Mouse (Mus musculus) layer of hippocampus, postnatal 10 days (tissue): ENCODE results near the gene Ggct. TPM values are rescaled to one million over a fixed set of nuclear protein-coding genes. Genes with fewer than 3 reads are reported as not detected.
"Not testable (repeated sequence)": the region's sequence is repeated elsewhere in the genome, so short reads cannot be mapped to it uniquely, and the experiment has no call there.

ENCODE experiments used
- DNase-seq, 2 experiments: peaks; one replicate each; pipeline ENCODE4 v3.0.0; 2021; ENCODE audit warnings: low spot score in 2 of 2
- total RNA-seq, 2 experiments: library from RNA; stranded (reverse); gene quantifications; 2 replicates each; pipeline ENCODE4 v1.2.3; 2021

Ggct gene
- total RNA-seq, 2 experiments from 2014 or later, result 37.8 to 39.9 TPM

DNA sequence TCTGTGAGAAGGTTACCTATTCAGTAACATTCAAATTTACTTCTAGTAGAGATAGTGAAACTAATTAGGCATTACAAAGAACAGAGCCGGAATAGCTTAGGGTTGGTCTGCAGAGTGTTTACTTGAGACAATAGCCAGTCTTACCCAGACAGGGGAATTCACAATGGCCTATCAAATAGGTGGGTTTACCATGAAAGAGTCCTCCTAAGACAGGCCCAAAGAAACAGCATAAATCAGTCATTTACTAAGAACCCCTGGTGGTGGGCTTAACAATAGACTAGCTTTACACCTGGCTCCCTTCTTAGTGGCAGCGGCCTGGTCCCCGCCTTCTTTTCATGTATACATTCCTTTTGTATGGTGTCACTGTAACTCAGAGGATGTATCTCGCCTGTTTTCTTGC, 39.4 kb downstream of the Ggct start:
- not testable (repeated sequence) for DNase-seq

DNA sequence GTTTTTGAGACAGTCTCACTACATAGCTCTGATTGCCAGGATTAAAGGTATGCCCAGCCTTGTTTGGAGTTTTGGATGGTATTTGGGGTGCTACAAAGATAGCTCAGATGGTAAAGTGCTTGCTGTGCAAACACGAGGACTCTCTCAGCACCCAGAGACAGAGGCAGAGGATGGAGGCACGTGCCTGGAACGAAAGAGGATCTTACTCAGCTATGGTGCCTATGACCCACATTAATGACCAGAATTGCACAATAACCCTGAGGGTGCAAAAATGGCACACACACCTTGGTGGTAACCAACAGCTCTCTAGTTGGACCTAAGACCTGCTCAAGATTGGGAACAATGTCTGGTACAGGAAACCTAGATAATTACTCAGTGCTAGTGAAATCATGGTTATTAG, 40.2 kb downstream of the Ggct start:
- no peak for DNase-seq

DNA sequence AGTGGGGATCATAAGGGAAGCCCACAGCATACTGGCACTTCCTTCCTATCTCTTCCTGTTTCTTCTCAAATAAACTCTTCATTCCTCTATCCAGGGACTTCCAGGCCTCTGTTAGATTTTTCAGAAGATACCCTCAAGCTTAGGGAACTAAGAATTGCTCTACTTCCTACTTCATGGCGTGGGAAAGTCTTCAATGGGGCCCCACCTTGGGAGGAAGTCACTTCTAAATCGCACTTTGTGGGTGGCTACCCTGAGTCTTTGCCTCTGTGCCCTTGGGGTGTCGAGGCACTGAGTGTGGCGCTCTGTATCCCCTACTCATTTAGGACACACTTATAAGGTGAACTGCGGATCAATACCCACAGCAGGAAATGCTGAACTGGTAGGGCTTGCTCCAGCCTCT, 44.1 kb downstream of the Ggct start:
- DNase-seq, result no peak

DNA sequence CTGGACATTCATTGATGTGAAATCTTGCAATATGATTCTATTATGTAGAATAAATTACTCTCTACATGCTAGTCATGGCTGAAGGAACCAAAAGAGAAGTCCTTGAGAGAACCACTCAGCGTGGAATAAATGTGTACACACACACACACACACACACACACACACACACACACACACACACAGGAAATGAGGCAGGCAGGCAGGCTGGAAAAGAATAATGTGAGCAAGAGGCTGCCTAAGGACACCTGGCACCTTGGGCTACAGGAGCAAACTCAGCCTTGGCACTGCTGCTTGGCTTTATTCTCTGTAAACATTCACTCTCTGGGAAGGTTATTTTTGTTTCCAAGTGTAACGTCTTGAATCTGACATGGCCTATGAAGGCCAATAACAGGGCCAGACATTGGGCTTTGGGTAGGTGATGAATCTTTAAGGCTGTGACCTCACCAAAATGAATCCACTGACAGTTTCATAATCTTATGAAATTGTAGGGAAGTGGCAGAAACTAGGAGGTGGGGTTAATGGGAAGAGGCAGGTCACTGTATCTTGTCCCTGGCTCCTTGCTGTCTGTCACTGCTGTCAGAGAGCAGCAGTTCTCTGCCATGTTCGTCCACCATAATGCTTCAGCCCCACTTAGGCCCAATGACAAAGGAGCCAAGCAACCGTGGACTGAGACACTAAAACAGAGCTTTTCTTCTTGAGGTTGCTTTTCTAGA, 46.4 kb downstream of the Ggct start:
- DNase-seq, result no peak

DNA sequence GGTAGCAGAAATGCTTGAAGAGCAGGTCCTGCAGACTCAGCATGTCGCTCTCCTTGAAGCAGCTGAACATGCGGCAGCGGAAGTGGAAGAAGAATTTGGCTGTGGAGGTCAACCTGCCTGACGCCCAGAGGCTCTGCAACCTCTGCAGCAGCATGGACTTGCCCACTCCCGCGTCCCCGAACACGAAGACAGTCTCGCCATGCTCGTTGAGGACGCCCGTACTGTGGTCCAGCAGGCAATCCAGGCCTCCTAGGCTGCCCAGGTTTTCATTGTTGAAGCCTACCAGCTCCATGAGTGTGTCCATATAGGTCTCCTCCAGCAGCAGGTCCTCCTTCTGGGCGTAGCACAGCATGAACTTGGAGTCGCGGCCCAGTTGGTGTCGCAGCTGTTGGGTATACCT, 48.2 kb downstream of the Ggct start:
- no peak for DNase-seq

DNA sequence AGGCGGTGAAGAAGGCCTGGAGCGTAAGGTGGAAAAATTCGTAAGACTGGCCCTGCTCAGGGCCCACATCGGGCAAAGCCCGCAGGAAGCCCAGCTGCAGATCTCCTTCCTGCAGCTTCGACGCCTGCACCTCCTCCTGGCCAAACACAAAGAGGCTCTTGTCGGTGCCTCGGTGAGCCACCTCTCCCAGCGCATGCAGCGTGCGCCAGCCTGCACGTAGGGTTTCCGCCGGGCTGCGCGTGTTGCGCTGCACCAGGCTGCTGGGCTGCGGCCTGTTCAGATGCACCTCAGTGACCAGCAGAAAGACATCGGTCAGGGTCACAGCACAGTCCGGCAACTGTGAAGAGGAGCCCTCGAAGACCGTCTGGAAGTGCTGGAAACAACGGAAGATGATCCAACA, 49.0 kb downstream of the Ggct start:
- DNase-seq, result no peak

DNA sequence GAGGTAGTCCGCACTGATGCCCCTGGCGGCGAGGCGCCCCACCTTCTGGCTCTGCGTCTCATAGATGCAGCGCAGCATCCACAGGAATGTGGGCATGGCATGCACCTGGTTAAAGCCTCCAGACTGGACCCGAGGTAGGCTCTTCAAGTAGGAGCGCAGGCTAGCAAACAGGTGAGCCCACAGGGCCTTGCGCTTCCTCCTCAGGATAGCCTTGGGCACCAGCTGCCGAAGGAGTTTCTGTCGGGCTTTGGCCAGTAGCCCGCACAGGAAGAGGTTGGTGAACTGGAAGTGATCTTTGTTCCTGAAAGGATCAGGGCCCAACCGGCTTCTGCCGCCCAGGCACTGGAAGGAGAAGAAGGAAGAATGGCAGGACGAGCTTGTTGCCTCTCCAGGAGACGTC, 49.5 kb downstream of the Ggct start:
- DNase-seq, result no peak

DNA sequence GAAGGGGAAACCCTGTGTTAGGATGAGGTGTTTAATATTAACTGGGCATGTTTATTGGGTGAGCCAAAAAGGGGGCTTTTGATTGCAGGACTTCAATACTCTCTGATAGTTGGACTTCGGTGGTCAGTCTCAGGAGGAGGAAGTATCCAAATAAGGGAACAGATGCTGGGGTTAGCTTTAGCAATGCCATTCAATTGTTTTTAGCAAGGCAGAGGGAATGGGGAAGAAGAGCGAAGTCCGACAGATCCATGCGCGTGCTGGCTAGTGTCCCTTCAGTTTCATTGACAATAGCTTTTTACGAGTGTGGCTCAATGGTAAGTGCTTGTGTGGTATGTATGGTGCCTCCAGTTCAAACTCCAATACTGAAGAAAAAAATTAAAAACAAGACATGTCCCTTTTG, 51.6 kb downstream of the Ggct start:
- DNase-seq, result no peak

DNA sequence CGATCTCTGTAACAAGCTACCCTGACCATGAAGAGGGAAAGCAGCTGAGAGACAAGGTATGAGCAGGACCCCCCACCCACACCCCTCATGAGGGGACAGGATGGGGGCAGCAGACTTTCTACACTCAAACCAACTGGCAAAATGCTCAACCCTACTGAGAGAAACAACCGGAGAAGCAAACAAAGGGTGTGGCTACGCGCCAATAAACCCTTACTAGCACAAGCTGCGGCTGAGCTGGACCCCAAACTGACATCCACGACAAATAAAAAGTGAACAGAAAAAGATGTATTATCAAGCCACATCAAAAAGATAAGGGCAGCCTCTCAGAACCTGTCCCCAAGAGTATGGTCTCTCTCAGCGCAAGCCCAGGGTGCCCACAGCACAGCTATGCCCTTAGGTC, 52.6 kb downstream of the Ggct start:
- DNase-seq, result no peak

DNA sequence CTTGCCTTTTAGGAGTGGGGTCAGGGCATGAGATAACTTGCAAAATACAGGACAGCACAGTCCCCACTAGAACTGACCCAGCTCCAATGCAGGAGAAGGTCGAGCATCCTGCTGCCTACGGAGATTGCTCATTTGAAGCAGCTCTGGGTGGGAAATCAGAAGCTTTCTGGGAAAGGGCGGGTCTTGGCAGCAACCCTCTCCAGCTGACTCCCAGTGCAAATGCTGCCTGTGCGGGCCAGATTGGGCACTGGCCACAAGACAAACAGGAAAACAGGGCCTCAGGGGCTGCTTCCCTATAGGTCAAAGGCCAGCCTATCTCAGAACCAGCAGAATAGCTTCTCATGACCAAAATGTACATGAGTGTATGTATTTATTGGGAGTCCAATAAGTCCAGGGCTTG, 53.1 kb downstream of the Ggct start:
- DNase-seq, result no peak

DNA sequence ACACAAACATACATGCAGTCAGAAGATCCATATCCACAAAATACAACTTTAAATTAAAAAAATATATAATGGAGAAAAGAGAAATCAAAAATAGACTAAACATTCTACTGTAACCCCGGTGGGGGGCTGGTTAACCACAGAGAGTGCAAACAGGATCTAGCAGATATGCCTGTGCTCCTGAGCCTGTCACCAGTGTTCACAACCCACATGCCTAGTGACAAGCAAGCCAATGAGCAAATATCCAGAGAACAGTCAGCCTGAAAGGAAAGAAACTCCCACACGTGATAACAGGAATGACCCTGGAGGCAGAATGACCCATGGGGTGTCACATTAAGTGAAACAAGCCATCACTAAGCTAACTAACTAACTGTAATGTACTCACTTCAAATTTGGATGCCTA, 56.3 kb downstream of the Ggct start:
- DNase-seq, result no peak

DNA sequence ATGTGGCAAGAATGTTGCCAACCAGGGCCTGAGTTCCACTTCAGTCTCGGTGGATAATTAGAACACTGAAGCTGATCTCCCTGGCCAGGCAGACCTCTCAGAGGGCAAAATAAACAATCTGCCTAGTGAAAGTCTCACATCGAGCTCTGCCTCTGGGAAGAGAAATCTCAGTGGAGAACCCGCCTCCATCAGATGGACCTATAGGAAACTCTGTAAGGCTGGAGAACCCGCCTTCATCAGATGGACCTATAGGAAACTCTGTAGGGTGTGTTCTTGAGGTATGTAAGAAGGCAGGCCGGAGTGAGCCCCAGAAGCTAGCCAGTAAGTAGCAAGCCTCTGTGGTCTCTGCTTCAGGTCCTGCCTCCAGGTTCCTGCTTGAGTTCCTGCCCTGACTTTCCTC, 57.8 kb downstream of the Ggct start:
- DNase-seq, result no peak

DNA sequence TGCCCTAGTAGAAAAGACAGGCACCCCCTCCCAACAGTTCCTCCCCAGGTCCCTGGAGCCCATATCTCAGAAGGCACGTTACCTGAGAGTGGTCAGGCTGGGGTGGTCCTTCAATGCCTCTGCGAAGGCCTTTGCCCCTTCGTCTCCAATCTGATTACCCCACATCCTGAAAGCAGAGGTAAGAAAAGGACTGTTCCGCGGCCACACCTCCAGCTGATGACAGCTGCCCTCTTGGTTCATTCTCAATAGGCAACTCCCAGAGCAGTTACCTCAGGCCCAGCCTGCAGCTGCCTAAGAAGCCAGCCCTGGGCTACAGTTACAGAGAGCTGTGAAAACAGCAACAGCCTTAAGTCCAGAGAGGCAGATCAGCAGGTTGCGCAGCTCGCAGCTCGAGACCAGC, 58.4 kb downstream of the Ggct start:
- DNase-seq, result no peak

DNA sequence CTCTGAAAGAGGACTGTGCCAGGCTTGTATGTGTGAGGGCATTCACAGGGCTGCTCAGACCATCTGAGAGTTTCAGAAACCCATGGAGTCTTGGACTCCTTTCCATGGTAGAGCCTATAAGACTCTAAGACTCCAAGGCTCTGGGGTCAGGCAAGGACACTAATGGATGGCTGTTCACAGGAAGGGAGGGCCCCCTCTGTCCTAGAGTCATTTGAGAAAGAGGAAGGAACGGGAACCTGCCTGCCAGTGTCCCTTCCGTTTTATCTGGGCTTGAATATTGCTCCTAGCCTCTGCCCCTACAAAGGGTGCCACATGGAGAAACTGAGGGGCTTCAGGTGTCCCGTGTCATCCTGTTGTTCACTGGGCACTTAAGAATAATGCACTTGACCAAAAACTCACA, 58.9 kb downstream of the Ggct start:
- no peak for DNase-seq

DNA sequence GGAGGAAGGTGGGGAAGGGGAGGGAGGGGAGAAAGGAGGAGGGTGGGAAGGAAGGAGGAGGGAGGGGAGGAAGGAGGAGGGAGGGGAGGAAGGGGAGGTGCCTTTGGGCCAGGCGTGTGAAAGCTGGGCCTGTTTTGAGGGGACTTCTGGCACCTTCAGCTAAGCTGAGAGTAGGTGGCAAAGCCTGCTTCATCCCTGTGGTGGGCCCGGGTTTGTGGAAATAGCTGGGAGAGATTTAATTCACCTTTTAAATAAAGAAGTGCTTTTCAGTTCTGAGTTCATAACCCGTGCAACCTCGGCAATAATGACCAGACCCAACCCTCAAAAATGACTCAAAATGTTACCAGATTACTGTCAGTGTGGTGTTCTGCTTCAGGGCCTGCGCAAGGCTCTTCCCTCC, 59.5 kb downstream of the Ggct start:
- no peak for DNase-seq

Other genes starting within 250 kb of the Ggct start
- 10 to 100 TPM; 44.1 to 50.0 TPM for gene Znrf2, start 176.0 kb downstream of the Ggct start, total RNA-seq
- gene Nod1, start 20.3 kb downstream of the Ggct start, total RNA-seq, result 1 to 10 TPM; 3.1 to 4.1 TPM
- 100 to 1,000 TPM; 165 to 171 TPM for gene Gars, start 45.1 kb upstream of the Ggct start, total RNA-seq
- 1 to 10 TPM; 2.3 to 3.2 TPM for gene Crhr2, start 140.1 kb upstream of the Ggct start, total RNA-seq
- gene Inmt, start 182.1 kb upstream of the Ggct start, total RNA-seq, result under 1 TPM in 1 of 2 experiments, not detected in 1; 0.34 TPM
- 10 to 100 TPM; 10.9 to 12.5 TPM for gene Mindy4, start 210.4 kb upstream of the Ggct start, total RNA-seq